Mouse (Mus musculus) neural tube, embryonic 11.5 days (tissue): ENCODE results near the gene Pten. TPM values are rescaled to one million over a fixed set of nuclear protein-coding genes. Genes with fewer than 3 reads are reported as not detected.
A peak's percentile ranks its signal among the peaks of the same experiment; 100 is the strongest.

Source experiments
- ATAC-seq: fragments of 200-750 bp; cut with Nextera tagmentation; 2 replicates; pipeline ENCODE4 v1.8.0; 2017; ENCODE audit warnings: moderate number of reproducible peaks, mild to moderate bottlenecking, moderate TSS enrichment, moderate library complexity; ENCODE audit not compliant: insufficient read depth, low FRiP score, low TSS enrichment
- DNase-seq: peaks from one replicate; pipeline ENCODE4 v3.0.0-alpha.2; 2015; ENCODE audit warnings: low spot score
- H3K27ac ChIP-seq: fragments of 300-500 bp; sonication (generic); 2 replicates; pipeline ENCODE4 v1.5.1; 2014; ENCODE audit warnings: low read depth, mild to moderate bottlenecking, low read length
- H3K27me3 ChIP-seq: fragments of 300-500 bp; sonication (generic); 2 replicates; pipeline ENCODE4 v1.6.1; 2014; ENCODE audit warnings: mild to moderate bottlenecking, low read length, mixed read lengths; ENCODE audit not compliant: control insufficient read depth, insufficient read depth
- H3K36me3 ChIP-seq: fragments of 300-500 bp; sonication (generic); 2 replicates; pipeline ENCODE4 v1.6.1; 2014; ENCODE audit warnings: mild to moderate bottlenecking, low read length, moderate library complexity, mixed read lengths; ENCODE audit not compliant: control insufficient read depth, insufficient read depth
- H3K4me1 ChIP-seq: fragments of 300-500 bp; sonication (generic); 2 replicates; pipeline ENCODE4 v1.6.1; 2014; ENCODE audit warnings: low read length, mixed read lengths; ENCODE audit not compliant: control insufficient read depth, insufficient read depth
- H3K4me2 ChIP-seq: fragments of 300-500 bp; sonication (generic); 2 replicates; pipeline ENCODE4 v1.6.1; 2014; ENCODE audit warnings: low read depth, mild to moderate bottlenecking, moderate library complexity
- H3K4me3 ChIP-seq: fragments of 300-500 bp; sonication (generic); 2 replicates; pipeline ENCODE4 v1.5.1; 2014; ENCODE audit warnings: low read depth, low read length
- H3K9ac ChIP-seq: fragments of 300-500 bp; sonication (generic); 2 replicates; pipeline ENCODE4 v1.6.1; 2014; ENCODE audit warnings: mild to moderate bottlenecking, low read length
- H3K9me3 ChIP-seq: fragments of 300-500 bp; sonication (generic); 2 replicates; pipeline ENCODE4 v1.6.1; 2016; ENCODE audit warnings: low read length; ENCODE audit not compliant: control insufficient read depth
- WGBS: fragments of 180-500 bp; shearing (Covaris S2); extraction: QIAGEN DNeasy Blood & Tissue Kit; methylation state at CpG from one replicate; pipeline ENCODE4 v1.1.7; 2014; 5-methylcytosine and 5-hydroxymethylcytosine counted together
- polyA plus RNA-seq: library from polyadenylated mRNA; unstranded; fragments of >200 nt; fragmentation: Nextera tagmentation; extraction: Ambion mirVana; gene quantifications from 2 replicates; pipeline ENCODE4 v1.2.1, GENCODE M21; 2014

The Pten gene
- polyA plus RNA-seq, 1 experiment from 2014 or later: 8.2 TPM

- Histone ChIP-seq H3K36me3 (no peaks in the 10 kb centered on the region), H3K9ac (no peak overlapping the region), H3K4me1 (no peaks in the 10 kb centered on the region), H3K27me3 (no peaks in the 10 kb centered on the region), H3K27ac (no peak overlapping the region), H3K9me3 (no peaks in the 10 kb centered on the region), H3K4me3 (no peak overlapping the region), H3K4me2 (no peak overlapping the region)
- DNase-seq: no peak
- no peak for ATAC-seq
- 85% methylated on average over 3 of the region's 3 CpGs for WGBS
Measured at GRCm38 (mm10) chr19:32848041-32848440, 90.7 kb downstream of the Pten start.

GRCm38 (mm10) chr19:32852306-32852705, 95.0 kb downstream of the Pten start:
- Histone ChIP-seq H3K36me3 (no peaks in the 10 kb centered on the region), H3K9me3 (no peaks in the 10 kb centered on the region), H3K9ac (no peak overlapping the region), H3K4me3 (no peak overlapping the region), H3K4me2 (no peak overlapping the region), H3K27me3 (no peaks in the 10 kb centered on the region), H3K4me1 (no peaks in the 10 kb centered on the region), H3K27ac (no peak overlapping the region)
- DNase-seq (no peak), ATAC-seq (no peak)
- WGBS: 79% methylated on average over 3 of the region's 3 CpGs

GRCm38 (mm10) chr19:32861675-32862575, 104.6 kb downstream of the Pten start:
- no peaks in the 10 kb centered on the region for H3K27me3 ChIP-seq
- no peak overlapping the region for H3K4me2 ChIP-seq
- DNase-seq: no peak
- H3K9me3 ChIP-seq: no peaks in the 10 kb centered on the region
- no peak overlapping the region for H3K27ac ChIP-seq
- no peaks in the 10 kb centered on the region for H3K36me3 ChIP-seq
- no peak overlapping the region for H3K4me3 ChIP-seq
- H3K9ac ChIP-seq: no peak overlapping the region
- ATAC-seq: no peak
- H3K4me1 ChIP-seq: no peaks in the 10 kb centered on the region
- WGBS: 69% methylated on average over 12 of the region's 12 CpGs

- ATAC-seq (no peak), DNase-seq (no peak)
- H3K9me3 ChIP-seq: no peaks in the 10 kb centered on the region
- 9% methylated on average over 12 of the region's 13 CpGs for WGBS
- no peak overlapping the region for H3K27ac ChIP-seq
- H3K4me3 ChIP-seq: no peak overlapping the region
- H3K27me3 ChIP-seq: no peaks in the 10 kb centered on the region
- no peaks in the 10 kb centered on the region for H3K4me1 ChIP-seq
- H3K36me3 ChIP-seq: no peaks in the 10 kb centered on the region
- no peak overlapping the region for H3K9ac ChIP-seq
- peak overlapping the region; percentile 27; the same call in 1 of the 2 replicates for H3K4me2 ChIP-seq
Measured at GRCm38 (mm10) chr19:32866765-32867164, 109.5 kb downstream of the Pten start.

GRCm38 (mm10) chr19:32867181-32867897, 110.0 kb downstream of the Pten start:
- no peaks in the 10 kb centered on the region for H3K4me1 ChIP-seq
- H3K36me3 ChIP-seq: no peaks in the 10 kb centered on the region
- no peak overlapping the region for H3K4me3 ChIP-seq
- H3K9me3 ChIP-seq: no peaks in the 10 kb centered on the region
- no peaks in the 10 kb centered on the region for H3K27me3 ChIP-seq
- H3K4me2 ChIP-seq: peak overlapping the region; percentile 27
- no peak for ATAC-seq
- H3K9ac ChIP-seq: no peak overlapping the region
- peak; percentile 16 for DNase-seq
- WGBS: 7% methylated on average over 18 of the region's 18 CpGs
- H3K27ac ChIP-seq: no peak overlapping the region

DNA sequence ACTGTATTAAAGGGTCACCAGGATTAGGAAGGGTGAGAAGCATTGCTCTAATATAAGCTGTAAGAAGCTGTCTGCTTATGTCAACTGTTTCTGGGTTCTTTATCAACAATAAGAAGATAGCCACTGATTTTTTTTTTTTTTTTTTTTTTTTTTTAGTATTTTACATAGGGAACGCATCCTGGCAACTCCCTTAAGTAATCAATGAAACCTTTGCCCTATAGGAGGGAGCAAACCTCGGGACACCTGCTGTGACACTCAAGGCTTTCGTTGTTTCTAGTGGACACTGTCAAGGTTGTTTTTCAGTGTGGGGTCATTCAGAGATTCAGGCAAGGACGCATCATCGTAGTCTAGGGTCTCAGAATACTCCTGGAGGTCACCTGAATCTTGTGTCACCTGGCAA, 111.3 kb downstream of the Pten start:
- 48% methylated on average over 5 of the region's 5 CpGs for WGBS
- Histone ChIP-seq H3K9ac (no peak overlapping the region), H3K36me3 (no peaks in the 10 kb centered on the region), H3K27me3 (no peaks in the 10 kb centered on the region), H3K27ac (no peak overlapping the region), H3K4me1 (no peaks in the 10 kb centered on the region), H3K4me3 (no peak overlapping the region), H3K9me3 (no peaks in the 10 kb centered on the region), H3K4me2 (no peak overlapping the region)
- DNase-seq (no peak), ATAC-seq (no peak)

DNA sequence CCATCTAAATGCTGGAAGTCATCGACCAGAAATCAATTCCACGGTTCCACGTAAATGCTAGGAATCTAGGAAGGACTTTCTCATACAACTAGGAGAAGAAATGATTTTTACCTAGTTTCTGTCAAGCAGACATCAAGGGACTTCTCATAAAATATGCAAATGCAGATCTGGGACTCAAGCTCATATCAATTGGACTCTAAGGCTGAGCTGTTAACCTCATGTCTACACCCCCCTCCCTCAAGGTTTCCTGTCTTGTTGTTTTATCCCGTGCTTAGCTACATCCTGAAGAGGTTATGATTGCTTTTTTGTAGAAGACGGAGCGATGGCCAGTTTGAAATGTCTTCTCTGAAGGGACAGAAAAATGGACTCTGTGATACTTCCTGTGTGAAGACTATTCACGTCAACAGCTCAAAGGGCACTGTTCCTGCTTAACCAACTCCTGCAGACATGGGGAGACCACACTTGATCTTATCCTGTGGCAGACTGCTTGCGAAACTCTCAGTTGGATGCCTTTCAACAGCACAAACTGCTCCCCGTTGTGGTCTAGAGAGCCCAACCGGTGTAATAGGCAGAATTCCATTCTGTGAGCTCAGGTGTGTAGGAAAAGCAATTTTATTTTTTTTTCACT, 111.9 kb downstream of the Pten start:
- no peaks in the 10 kb centered on the region for H3K36me3 ChIP-seq
- no peak overlapping the region for H3K27ac ChIP-seq
- no peak for DNase-seq
- no peaks in the 10 kb centered on the region for H3K9me3 ChIP-seq
- H3K4me1 ChIP-seq: 0 out of 2 replicates have a peak, but pooled peaks cover 3% of the 10 kb centered on the region
- no peak overlapping the region for H3K4me3 ChIP-seq
- no peak for ATAC-seq
- 42% methylated on average over 10 of the region's 10 CpGs for WGBS
- no peak overlapping the region for H3K4me2 ChIP-seq
- no peak overlapping the region for H3K9ac ChIP-seq
- H3K27me3 ChIP-seq: no peaks in the 10 kb centered on the region

DNA sequence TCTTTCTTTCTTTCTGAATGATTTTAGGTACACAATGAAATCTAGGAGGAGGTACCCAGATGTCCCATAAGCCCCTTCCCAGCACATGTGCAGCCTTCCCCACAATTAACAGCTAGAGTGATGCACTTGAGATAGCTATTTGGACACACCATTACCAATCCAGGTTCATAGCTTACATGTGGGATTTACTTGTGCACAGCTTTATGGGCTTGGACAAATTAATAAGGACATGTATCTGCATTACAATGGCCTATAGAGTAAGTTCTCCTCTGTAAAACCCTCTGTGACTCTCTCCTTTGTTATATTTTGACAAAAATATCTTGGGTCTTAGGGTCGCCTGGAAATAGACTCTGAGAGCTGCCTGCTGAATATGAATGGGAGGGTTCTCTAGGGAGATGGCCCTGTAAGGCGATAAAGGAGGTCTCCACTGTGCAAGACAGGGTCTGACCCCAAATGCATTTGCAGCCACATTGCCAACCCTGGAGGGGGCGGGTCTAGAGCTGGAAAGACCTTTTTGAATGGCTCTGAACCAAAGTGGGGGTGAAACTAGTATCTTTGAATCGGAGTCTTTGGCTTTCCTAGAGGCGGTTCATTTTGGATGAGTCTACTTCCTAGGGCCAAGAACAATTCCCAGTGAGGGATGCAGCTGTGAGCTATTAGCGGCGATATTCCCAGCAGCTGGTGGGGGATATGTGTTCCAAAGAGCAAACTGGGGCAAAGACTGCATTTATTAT, 116.8 kb downstream of the Pten start:
- no peak overlapping the region for H3K4me3 ChIP-seq
- DNase-seq (peak; percentile 40), ATAC-seq (no peak)
- H3K36me3 ChIP-seq: no peaks in the 10 kb centered on the region
- no peaks in the 10 kb centered on the region for H3K27me3 ChIP-seq
- no peaks in the 10 kb centered on the region for H3K9me3 ChIP-seq
- no peak overlapping the region for H3K4me2 ChIP-seq
- WGBS: 48% methylated on average over 7 of the region's 7 CpGs
- no peak overlapping the region for H3K9ac ChIP-seq
- no peak overlapping the region for H3K27ac ChIP-seq
- 0 out of 2 replicates have a peak, but pooled peaks cover 6% of the 10 kb centered on the region for H3K4me1 ChIP-seq
